Mouse (Mus musculus) central nervous system, embryonic 11.5 days (tissue): ENCODE data around the gene Gm21541. TPM values are rescaled to one million over a fixed set of nuclear protein-coding genes. Genes with fewer than 3 reads are reported as not detected.

Experiments
- polyA plus RNA-seq: library from polyadenylated mRNA; depleted of rRNA; stranded (reverse); fragments of >200 nt; gene quantifications from 2 replicates; pipeline ENCODE4 v1.2.3, GENCODE M21; 2012; rRNA removed

The Gm21541 gene
- polyA plus RNA-seq = not detected in 2 replicates

DNA sequence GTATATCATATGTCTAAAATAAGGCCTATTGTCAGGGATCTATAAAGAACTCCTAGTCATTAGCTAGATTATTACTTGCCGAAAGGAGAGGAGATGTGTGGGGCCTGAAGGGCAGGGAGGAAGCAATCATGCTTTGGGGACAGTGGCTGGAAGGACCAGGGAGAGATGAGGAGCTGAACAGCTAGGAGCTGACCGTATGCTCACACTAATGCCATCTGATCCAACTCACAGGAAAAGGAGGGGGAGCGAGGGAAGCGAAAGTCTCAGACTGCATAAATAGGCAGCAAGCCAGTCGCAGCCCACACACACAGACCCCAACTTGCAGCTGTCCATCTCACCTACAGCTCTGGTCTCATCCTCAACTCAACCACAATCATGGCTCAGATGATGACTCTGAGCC lies at the start of gene Gm21541:
TSS of gene Gm21541 (plus strand) at position 301 of the 400 bp plus-strand sequence.

DNA sequence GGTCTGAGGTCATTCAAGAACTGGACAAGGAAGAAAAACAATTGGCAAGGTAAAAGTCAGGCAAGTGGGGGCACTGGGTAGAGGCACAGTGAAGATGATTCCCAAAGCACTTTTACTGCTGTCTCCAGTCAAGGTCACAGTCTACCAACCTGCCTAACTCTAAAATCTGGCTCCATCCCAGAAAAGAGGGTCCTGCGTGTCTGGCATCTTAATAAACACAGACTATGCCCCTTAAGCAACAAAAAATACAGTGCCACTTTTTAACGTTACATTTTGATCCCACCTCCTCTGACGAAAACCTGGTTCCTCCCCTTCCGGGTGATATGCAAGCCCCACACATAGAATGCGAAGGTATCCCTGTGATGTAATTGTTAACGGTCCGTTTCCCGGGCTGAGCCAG lies 37.9 kb downstream of the Gm21541 start, which contains the start of gene Gm20878:
TSS of gene Gm20878 (plus strand) at position 301 of the 400 bp plus-strand sequence.

Other genes starting within 250 kb of the Gm21541 start
- 69.6 and 76.5 TPM in 2 replicates for gene Cntfr, start 206.5 kb upstream of the Gm21541 start, polyA plus RNA-seq
- 74.6 and 76.8 TPM in 2 replicates for gene Il11ra1, start 203.6 kb upstream of the Gm21541 start, polyA plus RNA-seq
- gene Rpp25l, start 190.1 kb upstream of the Gm21541 start, polyA plus RNA-seq = 58.6 and 86.2 TPM in 2 replicates
- gene Dctn3, start 180.4 kb upstream of the Gm21541 start, polyA plus RNA-seq = 90.0 and 138 TPM in 2 replicates
- gene Arid3c, start 172.5 kb upstream of the Gm21541 start, polyA plus RNA-seq = 0.72 and 1.1 TPM in 2 replicates
- 28.8 and 41.3 TPM in 2 replicates for gene Galt, start 148.4 kb upstream of the Gm21541 start, polyA plus RNA-seq
- 51.4 and 59.4 TPM in 2 replicates for gene Sigmar1, start 147.5 kb upstream of the Gm21541 start, polyA plus RNA-seq
- 106 and 167 TPM in 2 replicates for gene Ccl27a, start 129.4 kb upstream of the Gm21541 start, polyA plus RNA-seq
- gene Gm20878, start 38.0 kb downstream of the Gm21541 start, polyA plus RNA-seq = 2.2 and 4.5 TPM in 2 replicates
- gene Fam205a4, start 62.4 kb downstream of the Gm21541 start, polyA plus RNA-seq = 0.34 TPM in 1 of 2 replicates, not detected in the other
- gene Gm21093, start 131.1 kb downstream of the Gm21541 start, polyA plus RNA-seq = 0.04 and 0.07 TPM in 2 replicates
- gene Gm3893, start 187.6 kb downstream of the Gm21541 start, polyA plus RNA-seq = not detected in 2 replicates
- 0.19 TPM in 1 of 2 replicates, not detected in the other for gene Gm13304, start 211.2 kb downstream of the Gm21541 start, polyA plus RNA-seq
- gene Gm13306, start 249.8 kb downstream of the Gm21541 start, polyA plus RNA-seq = not detected in 2 replicates